Mouse (Mus musculus) testis, adult 2 months (tissue): ENCODE measurements around the gene Ppp1r15b.

ENCODE experiments used
- CTCF ChIP-seq: fragments of 200-500 bp; IDR thresholded peaks from 2 replicates; pipeline ENCODE4 v1.5.1; 2012; ENCODE audit warnings: low read depth, mild to moderate bottlenecking, inconsistent platforms, low read length, moderate library complexity; ENCODE audit not compliant: control insufficient read depth, insufficient read depth, insufficient replicate concordance
- POLR2A ChIP-seq: fragments of 200-500 bp; IDR thresholded peaks from 2 replicates; pipeline ENCODE4 v1.6.1; 2012; ENCODE audit warnings: low read depth, mild to moderate bottlenecking, inconsistent platforms, low read length, moderate library complexity; ENCODE audit not compliant: control insufficient read depth

GRCm38 (mm10) chr1:133183141-133183925 is 52.4 kb downstream of the Ppp1r15b start:
- no peak for TF ChIP-seq POLR2A
- TF ChIP-seq CTCF = no peak
